Mouse (Mus musculus): ENCODE measurements around the gene Pcnt.

DNA sequence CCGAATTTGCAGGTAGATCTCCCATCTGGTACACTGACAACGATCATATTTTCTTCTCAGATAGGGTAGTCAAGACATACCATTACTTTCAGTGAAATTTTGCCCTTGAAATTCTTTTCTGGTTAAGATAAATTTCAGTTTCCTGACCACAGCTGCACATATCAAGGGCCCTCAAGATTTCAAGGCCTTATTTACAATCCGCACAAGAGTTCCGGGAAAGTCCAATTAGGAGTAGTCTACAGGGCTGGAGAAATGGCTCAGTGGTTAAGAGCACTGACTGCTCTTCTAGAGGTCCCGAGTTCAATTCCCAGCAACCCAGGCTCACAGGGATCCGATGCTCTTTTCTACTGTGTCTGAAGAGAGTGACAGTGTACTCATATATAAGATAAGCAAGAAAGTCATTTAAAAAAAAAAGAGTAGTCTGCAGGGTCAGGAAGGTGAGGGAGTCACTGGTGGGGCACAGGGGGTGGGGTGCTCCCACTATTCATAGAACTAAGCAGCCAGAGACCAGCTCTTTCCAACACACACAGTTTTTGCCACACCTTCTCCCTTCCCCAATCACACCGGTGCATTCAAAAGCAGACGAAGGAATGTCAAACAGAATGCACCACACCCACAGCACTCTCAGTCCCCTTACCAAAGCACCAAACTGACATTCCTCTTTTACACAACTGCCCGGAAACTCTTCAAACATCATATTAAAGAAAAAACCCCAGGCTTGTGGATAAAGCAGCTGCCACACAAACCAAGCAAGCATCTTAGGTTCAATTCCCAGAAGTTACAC is 3.3 kb downstream of the Pcnt start:
- no peak for TF ChIP-seq GATA1 (IDR thresholded peaks at IDR 0.05; ENCODE audit: low read length)
- no peak for TF ChIP-seq TAL1 (IDR thresholded peaks at IDR 0.05; ENCODE audit: low read length)

Measured in erythroblast, embryonic 14.5 days (primary cell).